Mouse (Mus musculus) A20 (cell line): ENCODE data around the gene Wnt9b.

Experiments
- DNase-seq: peaks from one replicate; pipeline ENCODE4 v3.0.0-alpha.2; 2011; ENCODE audit warnings: low read depth, low spot score

Wnt9b gene

DNA sequence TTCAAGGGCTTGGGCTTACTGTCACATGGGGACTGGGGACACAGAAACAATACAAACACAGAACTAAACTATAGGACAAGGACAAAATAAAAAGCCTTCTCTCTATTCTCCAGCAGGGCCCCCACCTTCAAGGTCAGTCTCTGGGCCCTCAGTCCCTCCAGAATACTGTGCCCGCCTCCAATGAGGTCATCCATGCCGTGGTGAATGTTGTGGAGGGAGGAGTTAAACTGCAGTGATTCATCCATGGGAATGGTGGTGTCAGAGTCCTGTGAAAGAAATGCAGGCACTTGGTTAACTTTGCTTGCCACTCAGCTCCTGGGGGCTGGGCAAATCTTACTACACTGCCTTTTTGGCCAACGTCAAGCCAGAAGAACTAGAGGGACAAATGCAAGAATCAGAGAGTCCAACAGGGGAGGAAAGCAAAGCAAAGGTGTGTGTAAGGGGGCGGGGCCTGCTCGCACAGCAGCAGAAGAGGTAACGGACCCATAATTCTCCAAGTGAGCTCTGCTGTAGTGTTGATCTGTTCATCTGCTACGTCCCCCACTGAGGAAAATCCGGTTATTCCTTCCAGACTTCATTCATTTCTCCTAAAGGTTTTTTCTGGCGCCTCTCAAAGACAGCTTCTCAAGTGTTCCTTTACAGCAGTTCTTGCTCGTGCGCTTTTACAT is 65.8 kb downstream of the Wnt9b start:
- no peak for DNase-seq
